Mouse (Mus musculus): ENCODE results near the gene Tbc1d9.

DNA sequence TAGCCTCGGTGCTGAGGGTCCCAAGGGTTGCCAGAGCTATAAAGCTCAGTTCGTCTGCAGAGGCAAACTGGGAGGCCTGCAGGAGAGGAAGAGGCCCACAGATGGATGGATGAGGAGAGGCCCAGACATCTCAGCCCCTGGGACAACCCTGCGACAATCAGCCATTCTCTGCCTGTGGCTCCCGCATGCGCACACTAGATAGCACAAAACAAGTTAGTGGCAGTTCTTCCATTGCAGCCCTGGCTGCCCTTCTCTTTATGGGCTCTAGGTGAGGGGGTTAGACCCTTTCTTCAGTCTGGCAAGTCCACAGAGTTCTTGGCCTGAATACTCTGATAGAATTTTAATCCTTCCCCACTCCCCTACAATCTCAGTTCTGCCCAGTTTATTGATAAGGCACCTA lies 87.6 kb downstream of the Tbc1d9 start:
- TF ChIP-seq GATA1 (IDR thresholded peaks at IDR 0.05; ENCODE audit: borderline replicate concordance, low read length) (no peak), FLI1 (IDR thresholded peaks at IDR 0.05; ENCODE audit: low read length) (no peak)

All from megakaryocyte, embryonic 14.5 days (primary cell).